Mouse (Mus musculus) thymus, postnatal 14 days (tissue): ENCODE results near the gene Epb41l4b.
A peak's percentile ranks its signal among the peaks of the same experiment; 100 is the strongest.

Experiments
- DNase-seq: peaks from one replicate; pipeline ENCODE4 v3.0.0; 2021

The Epb41l4b gene

GRCm38 (mm10) chr4:57010425-57010824 lies 132.8 kb downstream of the Epb41l4b start:
- DNase-seq: no peak

- no peak for DNase-seq
Observed at GRCm38 (mm10) chr4:57007717-57008116, 135.5 kb downstream of the Epb41l4b start.

GRCm38 (mm10) chr4:57005011-57005410 lies 138.2 kb downstream of the Epb41l4b start:
- DNase-seq: no peak

GRCm38 (mm10) chr4:57003886-57004285 lies 139.4 kb downstream of the Epb41l4b start:
- DNase-seq: no peak

GRCm38 (mm10) chr4:57002751-57003150 lies 140.5 kb downstream of the Epb41l4b start:
- DNase-seq: no peak

GRCm38 (mm10) chr4:57001437-57001836 lies 141.8 kb downstream of the Epb41l4b start:
- DNase-seq: no peak

GRCm38 (mm10) chr4:56993331-56993730 lies 149.9 kb downstream of the Epb41l4b start:
- peak; percentile 48 for DNase-seq

- DNase-seq: no peak
Observed at GRCm38 (mm10) chr4:56991951-56992350, 151.3 kb downstream of the Epb41l4b start.

- DNase-seq: no peak
Observed at GRCm38 (mm10) chr4:56990215-56990584, 153.0 kb downstream of the Epb41l4b start, which contains the start of gene Frrs1l. Frrs1l (minus strand) TSS chr4:56990391.

GRCm38 (mm10) chr4:56989431-56990214 lies 153.6 kb downstream of the Epb41l4b start:
- DNase-seq: no peak

GRCm38 (mm10) chr4:56965586-56966179 lies 177.6 kb downstream of the Epb41l4b start:
- no peak for DNase-seq

GRCm38 (mm10) chr4:56963687-56964086 lies 179.6 kb downstream of the Epb41l4b start:
- no peak for DNase-seq

GRCm38 (mm10) chr4:56961320-56961925 lies 181.8 kb downstream of the Epb41l4b start:
- no peak for DNase-seq

- DNase-seq: no peak
Observed at GRCm38 (mm10) chr4:56957518-56957917, 185.7 kb downstream of the Epb41l4b start.

GRCm38 (mm10) chr4:56953235-56953634 lies 190.0 kb downstream of the Epb41l4b start:
- no peak for DNase-seq

GRCm38 (mm10) chr4:56951701-56952100 lies 191.5 kb downstream of the Epb41l4b start:
- no peak for DNase-seq

GRCm38 (mm10) chr4:56949494-56949893 lies 193.7 kb downstream of the Epb41l4b start:
- DNase-seq: peak; percentile 26

GRCm38 (mm10) chr4:56946641-56947640 lies 196.3 kb downstream of the Epb41l4b start, which contains the start of gene Tmem245:
Tmem245 (minus strand) TSS chr4:56947437.
- peak; percentile 94 for DNase-seq

- no peak for DNase-seq
Observed at GRCm38 (mm10) chr4:56946180-56946579, 197.1 kb downstream of the Epb41l4b start.

GRCm38 (mm10) chr4:56944286-56944685 lies 199.0 kb downstream of the Epb41l4b start:
- DNase-seq: no peak

GRCm38 (mm10) chr4:56943258-56943657 lies 200.0 kb downstream of the Epb41l4b start:
- no peak for DNase-seq

- no peak for DNase-seq
Observed at GRCm38 (mm10) chr4:56942567-56942966, 200.7 kb downstream of the Epb41l4b start.
